8 mouse cellular contexts compared by ENCODE assay signal in genomic region chr6:118791921-118792368, GRCm38 (mm10).
DNase-seq lines count a peak whose midpoint lies in the region; ATAC-seq lines count a peak whose summit lies in the region.
"Had no signal": no experiment of that assay in that cellular context is flagged by ENCODE, and none has a peak within 500 bp of the region (broad histone marks: within the 10 kb centered on the region; RNA-seq: fewer than 3 reads in every experiment).

No protein-coding gene starts in this region.

- no peaks in the 10 kb centered on the region for H3K36me3 ChIP-seq in stomach, embryonic 15.5 days

- no peak overlapping the region for H3K4me2 ChIP-seq in stomach, embryonic 15.5 days

- H3K9me3 ChIP-seq in stomach, embryonic 15.5 days, result no peaks in the 10 kb centered on the region

- peaks cover 4% of the 10 kb centered on the region; the same call in 1 of the 2 replicates for H3K4me1 ChIP-seq in stomach, embryonic 15.5 days

- WGBS in stomach, embryonic 15.5 days, result 21% methylated on average over 5 of the region's 5 CpGs

- peak overlapping the region; percentile 52 for H3K27ac ChIP-seq in stomach, embryonic 15.5 days
- H3K27ac ChIP-seq: liver, embryonic 14.5 days had no signal

- peak; percentile 50; the same call in 1 of the 2 replicates for ATAC-seq in stomach, embryonic 15.5 days (ENCODE audit: insufficient read depth, low FRiP score, low read depth)

- no peak overlapping the region for H3K4me3 ChIP-seq in stomach, embryonic 15.5 days (replicated peaks)

- peak; percentile 67 for DNase-seq in adrenal gland, postnatal 14 days
- peak; percentile 87 for DNase-seq in cerebellum, adult 18-20 months
- peak; percentile 96 for DNase-seq in heart, adult 11 months
- DNase-seq in kidney, postnatal 10 days, result peak; percentile 40
- peak; percentile 67 for DNase-seq in lung, postnatal 14 days
- no peak for DNase-seq in thymus, adult 18-20 months

- H3K27me3 ChIP-seq in stomach, embryonic 15.5 days (replicated peaks), result no peaks in the 10 kb centered on the region

- no peak overlapping the region for H3K9ac ChIP-seq in stomach, embryonic 15.5 days
- H3K9ac ChIP-seq: liver, embryonic 14.5 days had no signal

Comparison
In these comparisons a context has a peak if more than half of its experiments do, and no peak if none do; other contexts are left out.
1. DNase-seq: peak in adrenal gland, postnatal 14 days (single experiment), cerebellum, adult 18-20 months (2 of 2), heart, adult 11 months (single experiment), kidney, postnatal 10 days (single experiment) and lung, postnatal 14 days (single experiment); none in thymus, adult 18-20 months (0 of 2).